Mouse (Mus musculus): ENCODE measurements around the gene Tpra1. TPM values are rescaled to one million over a fixed set of nuclear protein-coding genes. Genes with fewer than 3 reads are reported as not detected.

Gene Tpra1
- total and polyA plus RNA-seq, 2 experiments from 2014 or later: 41.4 to 45.0 TPM

DNA sequence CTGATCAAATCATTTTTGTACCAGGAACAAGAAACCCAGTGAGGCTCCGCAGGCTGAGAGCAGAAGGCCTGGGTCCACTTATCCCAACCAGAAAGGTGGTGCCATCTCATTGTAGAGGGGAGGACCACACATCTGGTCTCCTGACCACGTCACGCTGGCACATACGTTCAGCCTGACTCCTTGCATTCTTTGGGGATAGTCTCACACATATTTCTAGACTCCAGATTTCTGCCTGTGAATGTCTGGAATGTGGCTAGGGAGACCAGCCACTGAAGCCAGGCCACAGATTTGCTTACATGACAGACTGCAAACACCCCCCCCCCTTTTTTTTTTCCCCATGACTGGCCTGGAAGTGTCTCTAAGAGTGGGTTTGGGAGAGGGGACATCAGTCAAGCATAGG, 58.9 kb downstream of the Tpra1 start:
- no peak for TF ChIP-seq CTCF (IDR thresholded peaks at IDR 0.05; ENCODE audit: low read depth)
- 75% methylated on average over 4 of the region's 4 CpGs for WGBS
- H3K27ac ChIP-seq (ENCODE audit: low read depth, low read length): no peak overlapping the region
- ATAC-seq: no peak
- no peak overlapping the region for H3K4me3 ChIP-seq (ENCODE audit: low read depth, low read length)
- H3K4me2 ChIP-seq (ENCODE audit: low read depth): no peak overlapping the region
- H3K4me1 ChIP-seq (ENCODE audit: insufficient read depth): peaks cover 13% of the 10 kb centered on the region
- no peaks in the 10 kb centered on the region for H3K9me3 ChIP-seq (ENCODE audit: low read length)
- H3K36me3 ChIP-seq (ENCODE audit: insufficient read depth): no peaks in the 10 kb centered on the region
- H3K9ac ChIP-seq: no peak overlapping the region
- DNase-seq: no peak
- H3K27me3 ChIP-seq (ENCODE audit: insufficient read depth, low read length): no peaks in the 10 kb centered on the region

Other genes starting within 250 kb of the Tpra1 start
- gene Mgll, start 177.8 kb upstream of the Tpra1 start, total RNA-seq (2014; rRNA removed): 35.1 and 37.5 TPM in 2 replicates
- gene Mgll, start 177.8 kb upstream of the Tpra1 start, polyA plus RNA-seq (2015; fragmentation: Nextera tagmentation; extraction: Ambion mirVana): 48.7 and 60.7 TPM in 2 replicates
- 37.0 and 50.5 TPM in 2 replicates for gene Abtb1, start 60.3 kb upstream of the Tpra1 start, total RNA-seq (2014; rRNA removed)
- 30.4 and 31.1 TPM in 2 replicates for gene Abtb1, start 60.3 kb upstream of the Tpra1 start, polyA plus RNA-seq (2015; fragmentation: Nextera tagmentation; extraction: Ambion mirVana)
- 917 and 954 TPM in 2 replicates for gene Podxl2, start 27.2 kb upstream of the Tpra1 start, total RNA-seq (2014; rRNA removed)
- gene Podxl2, start 27.2 kb upstream of the Tpra1 start, polyA plus RNA-seq (2015; fragmentation: Nextera tagmentation; extraction: Ambion mirVana): 702 and 718 TPM in 2 replicates
- gene Mcm2, start 3.5 kb upstream of the Tpra1 start, total RNA-seq (2014; rRNA removed): 14.8 and 19.3 TPM in 2 replicates
- gene Mcm2, start 3.5 kb upstream of the Tpra1 start, polyA plus RNA-seq (2015; fragmentation: Nextera tagmentation; extraction: Ambion mirVana): 14.1 and 14.9 TPM in 2 replicates

Data from forebrain, postnatal 0 days (tissue).